Mouse (Mus musculus): ENCODE measurements at regions not wholly inside any gene's neighbourhood (a gene's known extent, or its start where the extent isn't known, plus 50 kb on each side); places are given as distances from the start of the nearest gene placed in this dataset.
A peak's percentile ranks its signal among the peaks of the same experiment; 100 is the strongest.

- DNase-seq (ENCODE audit: low spot score in 2 of 2), result no peak
Measured at GRCm38 (mm10) chr5:126155216-126155880, 623.8 kb downstream of the Tmem132b start.

DNA sequence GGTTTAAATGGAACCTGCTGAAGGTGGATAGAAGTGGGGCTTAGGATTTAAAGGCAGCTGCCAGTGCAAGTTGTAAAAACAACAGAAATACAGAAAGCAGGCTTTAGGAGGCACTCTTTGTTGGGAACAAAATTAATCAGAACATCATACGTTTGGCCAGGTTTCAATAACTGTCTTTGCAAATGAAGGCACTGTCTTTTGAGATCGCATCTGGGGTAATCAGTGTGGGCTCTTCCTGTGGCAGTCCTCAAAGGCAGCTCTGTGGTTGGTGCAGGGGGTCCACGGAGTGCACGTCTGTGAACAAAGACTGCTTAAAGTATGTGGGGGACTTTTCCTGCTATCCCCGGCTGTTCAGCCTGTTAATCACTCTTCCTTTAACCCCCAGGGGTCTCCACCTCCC, 654.5 kb downstream of the Tmem132b start:
- no peak for DNase-seq (ENCODE audit: low spot score in 2 of 2)

DNA sequence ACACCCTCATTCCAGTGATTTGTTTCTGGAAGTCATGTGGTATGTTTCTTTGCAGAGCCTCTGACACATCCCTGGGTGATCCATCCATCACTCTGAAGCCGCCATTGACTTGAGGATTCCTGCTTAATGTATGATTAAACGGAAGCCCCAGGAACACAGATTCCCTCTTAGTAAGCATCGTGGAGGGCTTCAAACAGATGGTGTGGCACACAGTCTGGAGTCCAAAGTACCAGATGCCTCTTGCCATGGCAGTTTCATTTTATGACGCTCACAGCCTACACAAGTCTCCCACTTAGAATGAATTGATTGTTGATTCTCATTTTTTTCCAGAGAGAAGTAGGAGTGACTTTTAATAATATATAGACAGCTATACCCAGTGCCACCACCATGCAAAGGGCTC, 668.3 kb downstream of the Tmem132b start:
- no peak for DNase-seq (ENCODE audit: low spot score in 2 of 2)

DNA sequence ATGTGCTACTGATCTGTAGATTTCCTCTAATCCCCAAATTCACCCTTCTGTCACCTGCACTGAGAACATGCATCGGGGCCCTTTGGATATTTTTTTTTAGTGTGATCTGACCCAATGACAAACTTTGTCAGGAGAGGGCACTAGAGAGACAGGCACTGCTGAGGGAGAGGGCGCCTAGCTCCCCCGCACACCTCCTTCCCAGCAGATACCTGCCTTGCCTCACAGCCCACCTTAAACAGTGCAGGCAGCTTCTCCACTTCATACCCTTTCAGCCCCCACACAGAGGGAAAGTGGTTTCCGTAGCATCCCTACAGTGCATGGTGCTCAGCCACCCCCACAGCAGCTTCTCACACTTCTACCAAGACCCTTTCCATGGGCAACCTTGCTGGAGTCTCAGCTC, 670.0 kb downstream of the Tmem132b start:
- no peak for DNase-seq (ENCODE audit: low spot score in 2 of 2)

GRCm38 (mm10) chr5:126201996-126202395, 670.4 kb downstream of the Tmem132b start:
- no peak for DNase-seq (ENCODE audit: low spot score in 2 of 2)

- no peak for DNase-seq (ENCODE audit: low spot score in 2 of 2)
Measured at GRCm38 (mm10) chr5:126217016-126217415, 685.4 kb downstream of the Tmem132b start.

DNA sequence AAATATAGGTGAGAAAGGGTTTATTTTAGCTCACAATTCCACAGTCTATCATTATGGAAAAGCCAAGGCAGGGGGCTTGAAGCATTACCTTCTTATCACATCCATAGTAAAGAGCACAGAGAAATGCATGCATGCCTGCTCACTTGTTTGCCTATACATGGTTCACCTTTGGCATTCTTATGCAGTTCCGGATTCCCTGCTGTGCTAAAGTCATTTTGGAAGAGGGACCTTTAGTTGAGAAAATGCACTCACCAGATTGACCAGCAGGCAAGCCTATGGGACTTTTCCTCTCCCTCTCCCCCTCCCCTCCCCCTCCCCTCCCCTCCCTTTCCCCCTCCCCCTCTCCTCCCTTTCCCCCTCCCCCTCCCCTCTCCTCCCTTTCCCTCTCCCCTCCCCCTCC, 686.2 kb downstream of the Tmem132b start:
- no peak for DNase-seq (ENCODE audit: low spot score in 2 of 2)

DNA sequence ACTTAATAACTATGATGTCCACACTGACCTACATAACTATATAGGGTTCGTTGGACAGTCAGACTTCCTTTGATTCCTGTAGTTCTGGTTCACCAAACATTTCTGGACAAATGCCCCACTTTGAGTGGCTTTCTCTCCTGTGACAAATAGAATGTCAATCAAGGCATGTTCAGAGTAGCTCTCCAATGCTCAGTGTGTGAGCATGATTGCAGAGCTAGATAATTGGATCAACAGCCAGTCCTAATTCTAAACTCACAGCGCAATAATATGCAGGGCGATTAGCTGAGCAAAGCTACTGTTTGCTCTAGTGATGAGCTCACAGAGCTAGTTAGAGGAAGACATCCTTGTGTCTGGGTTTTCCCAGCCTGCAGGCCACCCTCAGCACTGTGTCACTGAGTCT, 692.1 kb downstream of the Tmem132b start:
- no peak for DNase-seq (ENCODE audit: low spot score in 2 of 2)

DNA sequence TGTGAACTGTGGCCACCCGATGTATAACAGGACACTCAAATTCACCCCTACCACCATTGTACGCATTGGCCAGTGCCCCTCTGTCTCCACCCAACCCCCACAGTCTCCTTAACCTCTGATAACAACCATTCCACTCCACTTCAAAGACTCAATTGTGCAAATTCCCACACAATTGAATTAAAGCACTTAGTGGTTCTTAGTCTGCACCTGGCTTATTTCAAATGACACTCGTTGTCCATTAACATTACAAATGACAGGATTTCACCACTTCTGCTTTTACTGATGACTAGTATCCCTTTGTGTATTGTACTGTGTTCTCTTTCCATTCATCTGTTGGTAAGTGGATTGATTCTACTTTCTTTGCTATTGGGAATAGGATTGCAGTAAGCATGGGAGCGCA, 699.2 kb downstream of the Tmem132b start:
- DNase-seq (ENCODE audit: low spot score in 2 of 2), result no peak

DNA sequence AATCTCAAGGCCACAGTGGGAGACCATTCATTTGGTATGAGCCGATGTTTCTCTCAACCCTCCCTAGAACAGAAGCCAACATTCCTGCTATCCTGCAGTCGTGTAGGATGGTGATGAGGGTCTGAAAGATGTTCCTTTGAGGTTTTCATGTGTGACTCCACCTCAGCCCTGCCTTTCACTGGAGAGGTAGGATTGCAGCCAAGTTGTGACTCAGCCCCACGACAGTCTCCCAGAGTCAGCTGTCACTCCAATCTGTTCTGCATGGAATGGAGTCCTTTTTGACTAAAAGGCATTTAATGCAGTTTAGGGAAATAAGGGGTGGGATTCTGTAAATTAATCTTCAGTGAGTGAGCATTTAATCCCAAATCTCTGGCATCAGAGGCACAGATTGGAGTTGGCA, 706.5 kb downstream of the Tmem132b start:
- DNase-seq (ENCODE audit: low spot score in 2 of 2), result peak in 1 of 2 experiments; percentile 14

- no peak for DNase-seq (ENCODE audit: low spot score in 2 of 2)
Measured at GRCm38 (mm10) chr5:126245776-126246175, 714.2 kb downstream of the Tmem132b start.

DNA sequence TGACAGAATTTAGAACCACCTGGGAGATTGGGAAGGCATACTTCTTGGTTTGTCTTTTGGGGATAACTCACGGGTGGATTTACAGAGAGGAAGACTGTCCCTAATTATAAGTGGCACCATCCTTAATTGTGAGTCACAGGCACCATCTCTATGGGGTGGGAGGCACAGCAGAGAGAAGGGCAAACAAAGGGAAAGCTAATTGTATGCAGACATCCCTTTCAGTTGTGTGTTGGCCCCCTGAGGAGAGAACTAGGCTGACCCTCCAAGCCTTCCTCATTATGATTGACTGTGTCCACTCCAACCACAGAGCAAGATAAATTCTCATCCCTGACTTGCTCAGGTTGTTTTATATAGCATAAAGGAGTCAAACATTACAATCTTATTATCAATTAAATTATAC, 718.8 kb downstream of the Tmem132b start:
- DNase-seq (ENCODE audit: low spot score in 2 of 2), result no peak

DNA sequence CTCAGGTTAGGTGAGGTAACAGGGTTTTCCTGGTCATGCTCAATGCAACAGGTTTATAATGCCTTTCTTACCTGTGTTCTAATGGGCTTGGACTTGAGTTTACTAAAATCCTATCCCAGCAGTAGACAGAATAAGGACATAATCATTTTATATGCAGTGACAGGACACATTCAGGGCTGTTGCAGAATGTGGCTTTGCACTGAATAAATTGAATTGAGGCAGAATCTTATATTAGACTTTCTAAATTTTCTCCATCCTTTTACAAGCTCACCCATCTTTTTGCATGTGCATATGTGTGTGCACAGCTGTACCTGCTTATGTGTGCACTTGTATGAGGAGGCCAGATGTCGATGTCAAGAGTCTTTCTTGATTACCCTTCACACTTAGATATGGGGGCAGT, 723.1 kb downstream of the Tmem132b start:
- no peak for DNase-seq (ENCODE audit: low spot score in 2 of 2)

GRCm38 (mm10) chr5:126257860-126258259, 726.3 kb downstream of the Tmem132b start:
- no peak for DNase-seq (ENCODE audit: low spot score in 2 of 2)

- DNase-seq (ENCODE audit: low spot score in 2 of 2), result no peak
Measured at GRCm38 (mm10) chr5:126266471-126266870, 734.9 kb downstream of the Tmem132b start.

DNA sequence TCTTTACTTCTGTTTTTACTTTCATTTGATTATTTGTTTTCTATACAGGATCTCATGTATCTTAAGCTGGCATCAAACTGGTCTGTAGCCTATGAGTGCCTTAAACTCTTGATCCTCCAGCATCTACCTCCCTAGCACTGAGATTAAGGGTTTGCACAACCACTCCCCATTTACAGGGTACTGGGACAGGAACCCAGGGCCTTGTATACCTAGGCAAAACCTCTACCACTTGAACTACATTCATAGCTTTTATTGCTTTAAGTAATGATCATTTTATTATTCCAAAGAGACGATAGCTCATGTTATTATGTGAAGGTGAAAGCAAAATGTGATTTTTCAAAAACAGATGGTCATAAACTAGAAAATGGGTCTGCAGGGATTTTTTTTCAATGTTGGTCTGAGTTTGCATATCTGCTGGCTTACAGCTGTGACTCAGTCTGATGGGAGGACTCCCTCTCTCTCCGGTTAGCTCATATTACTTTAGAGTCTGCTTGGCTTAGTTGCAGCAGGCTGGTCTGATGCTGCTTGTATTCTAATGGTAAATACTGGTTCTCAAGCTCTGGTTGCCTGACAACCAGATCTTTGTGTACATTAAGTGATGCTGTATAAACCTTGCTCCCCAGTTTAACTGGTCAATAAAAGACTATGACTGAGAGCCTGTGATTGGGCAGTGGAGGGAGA, 735.5 kb downstream of the Tmem132b start:
- no peak for DNase-seq (ENCODE audit: low spot score in 2 of 2)

DNA sequence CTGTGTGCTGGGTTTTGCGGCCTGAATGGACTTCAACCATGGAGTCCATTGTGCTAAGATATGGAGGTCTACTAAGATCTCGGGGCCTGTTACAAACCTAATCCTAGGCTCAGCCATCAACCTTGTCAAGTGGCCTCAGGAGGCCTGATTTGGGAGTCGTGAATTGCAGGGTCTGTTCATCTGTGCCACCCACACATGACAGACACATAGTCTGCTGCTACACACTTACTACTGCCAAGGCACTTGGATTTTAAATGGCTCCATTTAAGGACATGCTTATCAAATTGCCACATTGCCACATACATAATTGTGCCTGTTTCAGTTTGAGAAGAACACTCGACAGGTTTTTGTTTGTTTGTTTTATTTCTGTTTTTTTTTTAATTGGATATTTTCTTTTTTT, 737.0 kb downstream of the Tmem132b start:
- DNase-seq (ENCODE audit: low spot score in 2 of 2), result no peak

DNA sequence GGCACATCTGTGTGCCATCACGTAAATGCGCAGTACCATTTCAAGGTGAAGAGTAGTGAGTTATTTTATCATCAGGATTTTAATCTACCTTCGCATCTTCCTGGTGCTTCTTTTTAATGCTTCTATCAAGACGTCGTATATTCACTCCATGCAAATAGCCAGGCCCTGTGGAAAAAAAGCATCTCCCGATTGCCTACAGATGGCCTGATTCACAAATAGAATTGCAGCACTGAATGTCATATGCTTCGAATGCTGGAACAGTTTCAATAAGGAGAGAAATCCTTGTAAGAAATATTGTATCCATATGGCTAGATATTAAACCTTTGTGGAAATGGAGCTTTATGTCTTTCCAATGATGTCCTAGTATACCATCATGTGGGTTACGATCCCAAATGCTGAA, 742.7 kb downstream of the Tmem132b start:
- DNase-seq (ENCODE audit: low spot score in 2 of 2), result no peak

GRCm38 (mm10) chr5:126281057-126281728, 749.6 kb downstream of the Tmem132b start:
- DNase-seq (ENCODE audit: low spot score in 2 of 2), result no peak

- DNase-seq (ENCODE audit: low spot score in 2 of 2), result no peak
Measured at GRCm38 (mm10) chr5:126281782-126282181, 750.2 kb downstream of the Tmem132b start.

GRCm38 (mm10) chr5:126324847-126325246, 793.3 kb downstream of the Tmem132b start:
- no peak for DNase-seq (ENCODE audit: low spot score in 2 of 2)

GRCm38 (mm10) chr5:126328276-126328675, 796.7 kb downstream of the Tmem132b start:
- DNase-seq (ENCODE audit: low spot score in 2 of 2), result no peak

- DNase-seq (ENCODE audit: low spot score in 2 of 2), result no peak
Measured at GRCm38 (mm10) chr5:126335091-126335490, 803.5 kb downstream of the Tmem132b start.

Measured in frontal cortex, postnatal 14 days (tissue).